Mouse (Mus musculus) retina, postnatal 1 day (tissue): ENCODE data around the gene Prkg1.

Experiments
- DNase-seq: peaks from one replicate; pipeline ENCODE4 v3.0.0-alpha.2; 2012

The Prkg1 gene

DNA sequence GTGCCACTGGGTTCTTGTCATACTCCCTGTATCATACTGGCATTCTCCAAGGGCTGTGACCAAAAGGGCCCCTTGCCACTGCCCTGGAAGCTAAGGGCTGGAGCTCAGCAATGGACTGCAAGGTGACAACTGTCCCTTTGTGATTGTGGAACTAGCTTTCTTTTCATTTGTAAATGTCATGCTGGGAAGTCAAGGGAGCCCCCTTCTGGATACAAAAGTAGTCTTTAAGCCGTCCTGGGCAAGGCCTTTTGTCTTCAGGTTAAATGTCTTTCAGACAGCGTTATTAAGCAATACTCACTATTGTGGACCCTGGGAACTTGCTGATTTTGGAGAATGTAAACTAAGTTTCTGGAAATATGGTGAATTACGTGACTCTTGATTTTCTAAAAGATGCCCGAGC is 1211.1 kb downstream of the Prkg1 start:
- no peak for DNase-seq

DNA sequence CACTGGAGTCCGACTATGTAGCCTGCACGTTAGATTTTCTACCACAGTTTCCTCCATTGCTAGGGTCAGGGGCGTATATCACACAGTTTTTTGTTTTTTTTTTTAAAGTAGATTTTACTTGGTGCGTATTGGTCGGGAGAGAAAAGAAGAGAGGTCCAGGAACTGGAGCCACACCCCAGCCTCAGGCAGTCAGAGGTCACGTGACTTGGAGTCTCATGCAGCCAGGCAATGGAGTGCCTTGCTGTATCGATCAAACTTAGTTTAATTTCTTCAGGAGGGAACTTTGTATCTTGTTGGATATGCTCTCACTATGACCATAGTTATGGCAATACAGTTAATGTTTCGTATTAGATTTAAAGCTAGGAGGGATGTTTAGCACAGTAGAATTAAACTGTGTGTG is 1212.6 kb downstream of the Prkg1 start:
- DNase-seq, result no peak

- DNase-seq, result peak; percentile 39
These were observed 1214.8 kb downstream of the Prkg1 start for GRCm38 (mm10) chr19:30549854-30550647.

GRCm38 (mm10) chr19:30549044-30549853 is 1215.6 kb downstream of the Prkg1 start, which contains the start of gene Dkk1:
Dkk1 (minus strand) TSS chr19:30549665.
- DNase-seq, result peak; percentile 83

GRCm38 (mm10) chr19:30548411-30549043 is 1216.3 kb downstream of the Prkg1 start:
- peak; percentile 34 for DNase-seq

DNA sequence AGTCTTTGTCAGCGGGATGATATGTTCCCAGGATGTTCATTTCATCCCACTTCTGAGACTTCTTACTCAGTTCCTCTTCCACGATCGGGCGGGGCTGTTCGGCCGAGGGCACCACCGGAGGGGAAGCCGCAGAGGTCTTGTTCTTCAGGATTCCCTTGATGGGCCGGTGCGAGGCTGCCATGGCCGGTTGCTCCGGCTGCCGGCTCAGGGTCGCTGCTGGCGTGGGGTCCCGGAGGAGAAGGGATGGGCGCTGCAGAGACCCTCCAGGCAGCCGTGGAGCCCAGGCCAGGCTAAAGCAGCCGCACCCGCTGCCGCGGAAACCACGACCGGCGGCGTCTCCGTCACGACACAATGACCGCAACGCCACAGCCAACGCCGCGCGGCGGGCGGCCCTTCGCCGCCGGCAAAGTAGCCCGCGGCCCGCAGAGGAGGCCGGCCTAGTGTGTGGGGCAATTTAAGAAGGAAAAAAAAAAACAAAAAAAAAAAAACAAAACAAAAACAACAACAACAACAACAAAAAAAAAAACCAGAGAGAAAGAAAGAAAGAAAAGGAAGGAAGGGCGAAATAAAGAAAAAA is 1225.4 kb downstream of the Prkg1 start:
- peak; percentile 54 for DNase-seq

DNA sequence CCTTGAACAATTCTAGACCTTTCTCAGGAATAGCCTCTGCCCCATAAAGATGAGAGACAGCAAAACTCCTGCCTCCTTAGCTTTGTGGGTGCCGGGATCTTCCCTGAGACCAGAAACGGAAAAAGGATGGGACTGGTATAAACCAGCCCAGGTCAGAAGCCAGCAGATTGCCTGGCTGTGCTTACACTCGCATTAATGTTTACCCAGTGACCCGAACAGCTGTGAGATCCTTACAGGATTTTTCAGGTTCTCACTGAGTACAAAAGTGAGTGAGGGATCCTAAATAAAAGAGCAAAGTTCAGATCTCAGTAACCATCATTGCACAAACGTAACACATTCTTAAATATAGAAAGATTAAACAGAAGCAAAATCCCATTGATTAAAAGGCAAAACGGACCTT is 1248.1 kb downstream of the Prkg1 start:
- no peak for DNase-seq
